Mouse (Mus musculus) CH12.LX (cell line): ENCODE data around the gene Tmem35b. TPM values are rescaled to one million over a fixed set of nuclear protein-coding genes. Genes with fewer than 3 reads are reported as not detected.

Experiments
- DNase-seq: peaks from one replicate; pipeline ENCODE4 v3.0.0-alpha.2; 2013; ENCODE audit errors: extremely low read depth
- H3K27ac ChIP-seq: 2 replicates; pipeline ENCODE4 v1.5.1; 2012; ENCODE audit warnings: low read depth, mild to moderate bottlenecking, control low read depth, moderate library complexity; ENCODE audit not compliant: insufficient read depth
- H3K27me3 ChIP-seq: replicated peaks from 2 replicates; pipeline ENCODE3; 2012; ENCODE audit warnings: inconsistent platforms
- H3K36me3 ChIP-seq, 2 experiments: replicated peaks in 1 of 2; 2 replicates each; pipeline versions ENCODE3 to v1.6.1; 2012; ENCODE audit warnings: inconsistent platforms in 1 of 2, low read length in 1 of 2, mild to moderate bottlenecking in 1 of 2, mixed read lengths in 1 of 2, moderate library complexity in 1 of 2; ENCODE audit not compliant: control insufficient read depth in 1 of 2, insufficient read depth in 1 of 2
- H3K4me1 ChIP-seq, 2 experiments: 2 replicates each; pipeline ENCODE4 v1.6.1; 2012; ENCODE audit warnings: inconsistent platforms in 1 of 2, moderate library complexity in 1 of 2; ENCODE audit not compliant: insufficient read depth in 2 of 2, control insufficient read depth in 1 of 2
- H3K4me2 ChIP-seq: 2 replicates; pipeline ENCODE4 v1.6.1; 2012; ENCODE audit warnings: low read depth, mild to moderate bottlenecking, control low read depth; ENCODE audit not compliant: poor library complexity, insufficient read depth, severe bottlenecking
- H3K4me3 ChIP-seq, 3 experiments: fragments of 150-350 bp in 1 of 3; sonication (generic) in 1 of 3; replicated peaks in 1 of 3; 2 replicates each; pipeline versions ENCODE3 to v1.5.1; 2011 to 2012; ENCODE audit warnings: low read depth in 2 of 3, low read length in 2 of 3, mild to moderate bottlenecking in 2 of 3, moderate library complexity in 2 of 3, control low read depth in 1 of 3, improper control_type of control experiment in 1 of 3, inconsistent platforms in 1 of 3, mixed read lengths in 1 of 3; ENCODE audit not compliant: poor library complexity in 1 of 3
- H3K79me2 ChIP-seq: replicated peaks from 2 replicates; pipeline ENCODE4 v1.6.1; 2012; ENCODE audit warnings: mild to moderate bottlenecking, moderate library complexity; ENCODE audit not compliant: control insufficient read depth, poor library complexity, insufficient read depth, severe bottlenecking; ENCODE audit errors: extremely low read depth
- H3K9ac ChIP-seq: 2 replicates; pipeline ENCODE4 v1.6.1; 2012; ENCODE audit warnings: low read depth, mild to moderate bottlenecking, control low read depth, moderate library complexity; ENCODE audit not compliant: insufficient read depth
- H3K9me3 ChIP-seq: replicated peaks from 2 replicates; pipeline ENCODE3; 2012; ENCODE audit warnings: low read length, inconsistent platforms, mixed read lengths
- CHD2 ChIP-seq: IDR thresholded peaks from 2 replicates; pipeline ENCODE4 v1.6.1; 2011; ENCODE audit warnings: low read length, improper control_type of control experiment
- CTCF ChIP-seq, 2 experiments: IDR thresholded peaks in 1 of 2; conservative IDR thresholded peaks in 1 of 2; 2 replicates each; pipeline ENCODE4 v1.5.1; 2011 to 2012; ENCODE audit warnings: low read depth in 2 of 2, low read length in 2 of 2, improper control_type of control experiment in 1 of 2, inconsistent platforms in 1 of 2, mild to moderate bottlenecking in 1 of 2, moderate library complexity in 1 of 2
- E2F4 ChIP-seq: IDR thresholded peaks from 2 replicates; pipeline ENCODE4 v1.6.1; 2011; ENCODE audit warnings: low read depth, low read length, improper control_type of control experiment; ENCODE audit not compliant: insufficient replicate concordance
- ELF1 ChIP-seq: IDR thresholded peaks from 2 replicates; pipeline ENCODE4 v1.6.1; 2014; ENCODE audit warnings: low read depth, mild to moderate bottlenecking, inconsistent platforms, low read length, improper control_type of control experiment
- ETS1 ChIP-seq: conservative IDR thresholded peaks from 2 replicates; pipeline ENCODE4 v1.6.1; 2012; ENCODE audit warnings: low read depth, mild to moderate bottlenecking, inconsistent platforms, low read length, improper control_type of control experiment, moderate library complexity
- MAFK ChIP-seq: IDR thresholded peaks from 2 replicates; pipeline ENCODE4 v1.6.1; 2011; ENCODE audit warnings: low read length, improper control_type of control experiment; ENCODE audit not compliant: insufficient replicate concordance
- MAZ ChIP-seq: IDR thresholded peaks from 2 replicates; pipeline ENCODE4 v1.6.1; 2012; ENCODE audit warnings: low read depth, mild to moderate bottlenecking, inconsistent platforms, low read length, improper control_type of control experiment, moderate library complexity
- MEF2A ChIP-seq: IDR thresholded peaks from 2 replicates; pipeline ENCODE4 v1.6.1; 2014; ENCODE audit warnings: low read depth, mild to moderate bottlenecking, inconsistent platforms, low read length, improper control_type of control experiment, borderline replicate concordance
- NELFE ChIP-seq: IDR thresholded peaks from 2 replicates; pipeline ENCODE4 v1.6.1; 2011; ENCODE audit warnings: low read depth, low read length, improper control_type of control experiment
- NRF1 ChIP-seq: IDR thresholded peaks from 2 replicates; pipeline ENCODE4 v1.6.1; 2014; ENCODE audit warnings: low read depth, mild to moderate bottlenecking, inconsistent platforms, low read length, improper control_type of control experiment, moderate library complexity
- SIN3A ChIP-seq: IDR thresholded peaks from 2 replicates; pipeline ENCODE4 v1.6.1; 2012; ENCODE audit warnings: low read length, improper control_type of control experiment, inconsistent platforms
- UBTF ChIP-seq: IDR thresholded peaks from 2 replicates; pipeline ENCODE4 v1.6.1; 2012; ENCODE audit warnings: low read depth, mild to moderate bottlenecking, inconsistent platforms, low read length, improper control_type of control experiment, moderate library complexity
- USF1 ChIP-seq: IDR thresholded peaks from 2 replicates; pipeline ENCODE4 v1.6.1; 2014; ENCODE audit warnings: low read depth, mild to moderate bottlenecking, inconsistent platforms, low read length, improper control_type of control experiment
- USF2 ChIP-seq: conservative IDR thresholded peaks from 2 replicates; pipeline ENCODE4 v1.6.1; 2011; ENCODE audit warnings: low read depth, low read length, improper control_type of control experiment
- ZKSCAN1 ChIP-seq: IDR thresholded peaks from 2 replicates; pipeline ENCODE4 v1.6.1; 2012; ENCODE audit warnings: low read depth, inconsistent platforms, low read length, improper control_type of control experiment, borderline replicate concordance
- ZNF384 ChIP-seq: IDR thresholded peaks from 2 replicates; pipeline ENCODE4 v1.6.1; 2012; ENCODE audit warnings: low read depth, low read length, improper control_type of control experiment, inconsistent platforms
- dilution Hi-C: fragments of 300-500 bp; cut with MboI; formaldehyde crosslinking; loops from 2 replicates; pipeline ENCODE4 v1.14.3; 2020; ENCODE audit warnings: low sequenced_read_pairs; ENCODE audit not compliant: extremely low pct_unique_long_range_greater_than_20kb, extremely low pct_ligation_motif_present
- in situ Hi-C: fragments of 300-500 bp; cut with MboI; formaldehyde crosslinking; loops from 3 replicates; pipeline ENCODE4 v1.14.3; 2019; ENCODE audit warnings: low sequenced_read_pairs, low pct_ligation_motif_present, low pct_unique_long_range_greater_than_20kb, mixed read lengths
- polyA plus RNA-seq: library from polyadenylated mRNA; unstranded; fragments of >175 nt; gene quantifications from 2 replicates; pipeline ENCODE4 v1.2.1, GENCODE M21; 2012; ENCODE audit warnings: low read depth; ENCODE audit not compliant: insufficient read length
- total RNA-seq, 2 experiments: library from RNA; depleted of rRNA; stranded (reverse); fragments of 300-350 nt in 1 of 2; fragments of >200 nt in 1 of 2; gene quantifications; 2 replicates each; pipeline ENCODE4 v1.2.3; 2012 to 2014

Tmem35b gene
- total and polyA plus RNA-seq, 3 experiments, result 7.1 to 14.2 (median 9.4) TPM

- in situ Hi-C loops (no loop called here), dilution Hi-C loops (no loop called here)
- Histone ChIP-seq H3K27ac (no peak overlapping the region), H3K36me3 (no peaks in the 10 kb centered on the region), H3K4me3 (no peak overlapping the region), H3K27me3 (peaks cover 85% of the 10 kb centered on the region), H3K79me2 (no peaks in the 10 kb centered on the region), H3K9me3 (peaks cover 3% of the 10 kb centered on the region), H3K9ac (no peak overlapping the region), H3K4me1 (peaks cover 4 to 5% of the 10 kb centered on the region in 2 experiments; a peak in 3 of 4 replicates), H3K4me2 (0 out of 2 replicates have a peak overlapping the region, but pooled peaks have one; percentile 85)
- no peak for TF ChIP-seq ELF1
- TF ChIP-seq NRF1, result no peak
- no peak for TF ChIP-seq ZNF384
- no peak for TF ChIP-seq SIN3A
- TF ChIP-seq CTCF (conservative IDR thresholded peaks at IDR 0.05 in 1 of 2, IDR thresholded peaks at IDR 0.05 in 1 of 2; ENCODE audit: low read depth in 2 of 2, low read length in 2 of 2), result no peak
- no peak for TF ChIP-seq NELFE
- no peak for TF ChIP-seq CHD2
- TF ChIP-seq USF1, result no peak
- no peak for TF ChIP-seq UBTF
- TF ChIP-seq ZKSCAN1, result no peak
- no peak for TF ChIP-seq ETS1
- TF ChIP-seq E2F4, result no peak
- no peak for TF ChIP-seq MAZ
- no peak for DNase-seq
Measured at GRCm38 (mm10) chr4:127167731-127168130, 44.2 kb downstream of the Tmem35b start.

GRCm38 (mm10) chr4:127168211-127168913 lies 44.9 kb downstream of the Tmem35b start:
- Histone ChIP-seq H3K9ac (no peak overlapping the region), H3K27ac (no peak overlapping the region), H3K36me3 (no peaks in the 10 kb centered on the region), H3K79me2 (no peaks in the 10 kb centered on the region), H3K4me2 (peak overlapping the region; percentile 85), H3K4me1 (peaks cover 4 to 5% of the 10 kb centered on the region in 2 experiments; a peak in 3 of 4 replicates), H3K27me3 (peaks cover 78% of the 10 kb centered on the region), H3K9me3 (peaks cover 3% of the 10 kb centered on the region), H3K4me3 (peak overlapping the region in 2 of 3 experiments; percentile 5 to 41)
- in situ Hi-C loops (no loop called here), dilution Hi-C loops (no loop called here)
- TF ChIP-seq USF2, result no peak
- TF ChIP-seq MEF2A, result no peak
- TF ChIP-seq MAFK, result no peak
- TF ChIP-seq CTCF (conservative IDR thresholded peaks at IDR 0.05 in 1 of 2, IDR thresholded peaks at IDR 0.05 in 1 of 2; ENCODE audit: low read depth in 2 of 2, low read length in 2 of 2), result peak in 1 of 2 experiments; percentile 11; a peak in 1 of 4 replicates
- DNase-seq, result no peak
